Mouse (Mus musculus): ENCODE results near the gene Mpnd. TPM values are rescaled to one million over a fixed set of nuclear protein-coding genes. Genes with fewer than 3 reads are reported as not detected.
A peak's percentile ranks its signal among the peaks of the same experiment; 100 is the strongest.

The Mpnd gene
- polyA plus RNA-seq, 1 experiment: 98.3 TPM

GRCm38 (mm10) chr17:55986030-55986961 is 19.2 kb upstream of the Mpnd start, which contains the start of gene Fsd1:
Fsd1 (plus strand) TSS chr17:55986509.
- Histone ChIP-seq H3K27me3 (replicated peaks; ENCODE audit: control insufficient read depth, insufficient read depth, low read length) (no peaks in the 10 kb centered on the region), H3K27ac (ENCODE audit: insufficient read depth, low read depth, low read length) (no peak within 1 kb of the TSS), H3K4me1 (ENCODE audit: control insufficient read depth, insufficient read depth, low read length) (no peaks in the 10 kb centered on the region), H3K36me3 (ENCODE audit: control insufficient read depth, insufficient read depth, low read length) (no peaks in the 10 kb centered on the region), H3K4me3 (ENCODE audit: insufficient read depth, low read depth, low read length) (no peak within 1 kb of the TSS)
- no peak for DNase-seq
- TF ChIP-seq CTCF (conservative IDR thresholded peaks at IDR 0.05; ENCODE audit: insufficient read depth, insufficient read length, low read depth, low read length) (no peak), POLR2A (IDR thresholded peaks at IDR 0.05; ENCODE audit: low read depth, low read length) (no peak)
- 10% methylated on average over 35 of the region's 35 CpGs for WGBS

GRCm38 (mm10) chr17:55990278-55990898 is 15.1 kb upstream of the Mpnd start:
- no peak overlapping the region for H3K27ac ChIP-seq (ENCODE audit: insufficient read depth, low read depth, low read length)
- WGBS: 85% methylated on average over 8 of the region's 8 CpGs
- H3K27me3 ChIP-seq (replicated peaks; ENCODE audit: control insufficient read depth, insufficient read depth, low read length): no peaks in the 10 kb centered on the region
- no peaks in the 10 kb centered on the region for H3K36me3 ChIP-seq (ENCODE audit: control insufficient read depth, insufficient read depth, low read length)
- no peaks in the 10 kb centered on the region for H3K4me1 ChIP-seq (ENCODE audit: control insufficient read depth, insufficient read depth, low read length)
- no peak for DNase-seq
- TF ChIP-seq POLR2A (IDR thresholded peaks at IDR 0.05; ENCODE audit: low read depth, low read length) (no peak), CTCF (conservative IDR thresholded peaks at IDR 0.05; ENCODE audit: insufficient read depth, insufficient read length, low read depth, low read length) (no peak)
- H3K4me3 ChIP-seq (ENCODE audit: insufficient read depth, low read depth, low read length): no peak overlapping the region

GRCm38 (mm10) chr17:55996007-55996406 is 9.5 kb upstream of the Mpnd start:
- Histone ChIP-seq H3K27me3 (replicated peaks; ENCODE audit: control insufficient read depth, insufficient read depth, low read length) (no peaks in the 10 kb centered on the region), H3K27ac (ENCODE audit: insufficient read depth, low read depth, low read length) (no peak overlapping the region), H3K36me3 (ENCODE audit: control insufficient read depth, insufficient read depth, low read length) (no peaks in the 10 kb centered on the region), H3K4me1 (ENCODE audit: control insufficient read depth, insufficient read depth, low read length) (no peaks in the 10 kb centered on the region), H3K4me3 (ENCODE audit: insufficient read depth, low read depth, low read length) (no peak overlapping the region)
- 48% methylated on average over 15 of the region's 15 CpGs for WGBS
- DNase-seq: peak; percentile 89
- TF ChIP-seq CTCF (conservative IDR thresholded peaks at IDR 0.05; ENCODE audit: insufficient read depth, insufficient read length, low read depth, low read length) (no peak), POLR2A (IDR thresholded peaks at IDR 0.05; ENCODE audit: low read depth, low read length) (no peak)

- H3K4me3 ChIP-seq (ENCODE audit: insufficient read depth, low read depth, low read length): no peak overlapping the region
- H3K27me3 ChIP-seq (replicated peaks; ENCODE audit: control insufficient read depth, insufficient read depth, low read length): no peaks in the 10 kb centered on the region
- H3K36me3 ChIP-seq (ENCODE audit: control insufficient read depth, insufficient read depth, low read length): no peaks in the 10 kb centered on the region
- DNase-seq: no peak
- TF ChIP-seq POLR2A (IDR thresholded peaks at IDR 0.05; ENCODE audit: low read depth, low read length) (no peak), CTCF (conservative IDR thresholded peaks at IDR 0.05; ENCODE audit: insufficient read depth, insufficient read length, low read depth, low read length) (no peak)
- no peaks in the 10 kb centered on the region for H3K4me1 ChIP-seq (ENCODE audit: control insufficient read depth, insufficient read depth, low read length)
- no peak overlapping the region for H3K27ac ChIP-seq (ENCODE audit: insufficient read depth, low read depth, low read length)
- WGBS: 35% methylated on average over 30 of the region's 30 CpGs
These were observed 5.6 kb upstream of the Mpnd start for GRCm38 (mm10) chr17:55999794-56000499.

- Histone ChIP-seq H3K27ac (ENCODE audit: insufficient read depth, low read depth, low read length) (no peak overlapping the region), H3K4me3 (ENCODE audit: insufficient read depth, low read depth, low read length) (no peak overlapping the region), H3K36me3 (ENCODE audit: control insufficient read depth, insufficient read depth, low read length) (no peaks in the 10 kb centered on the region), H3K4me1 (ENCODE audit: control insufficient read depth, insufficient read depth, low read length) (peaks cover 3% of the 10 kb centered on the region; the same call in 1 of the 2 replicates), H3K27me3 (replicated peaks; ENCODE audit: control insufficient read depth, insufficient read depth, low read length) (no peaks in the 10 kb centered on the region)
- 79% methylated on average over 3 of the region's 3 CpGs for WGBS
- no peak for DNase-seq
- TF ChIP-seq POLR2A (IDR thresholded peaks at IDR 0.05; ENCODE audit: low read depth, low read length) (no peak), CTCF (conservative IDR thresholded peaks at IDR 0.05; ENCODE audit: insufficient read depth, insufficient read length, low read depth, low read length) (no peak)
These were observed 2.5 kb upstream of the Mpnd start for GRCm38 (mm10) chr17:56003000-56003399.

GRCm38 (mm10) chr17:56006956-56007355 is 1.4 kb downstream of the Mpnd start:
- peak; percentile 63 for DNase-seq
- H3K4me3 ChIP-seq (ENCODE audit: insufficient read depth, low read depth, low read length): no peak overlapping the region
- no peak overlapping the region for H3K27ac ChIP-seq (ENCODE audit: insufficient read depth, low read depth, low read length)
- H3K4me1 ChIP-seq (ENCODE audit: control insufficient read depth, insufficient read depth, low read length): peaks cover 3% of the 10 kb centered on the region; the same call in 1 of the 2 replicates
- 34% methylated on average over 10 of the region's 10 CpGs for WGBS
- H3K27me3 ChIP-seq (replicated peaks; ENCODE audit: control insufficient read depth, insufficient read depth, low read length): no peaks in the 10 kb centered on the region
- H3K36me3 ChIP-seq (ENCODE audit: control insufficient read depth, insufficient read depth, low read length): no peaks in the 10 kb centered on the region
- TF ChIP-seq CTCF (conservative IDR thresholded peaks at IDR 0.05; ENCODE audit: insufficient read depth, insufficient read length, low read depth, low read length) (no peak), POLR2A (IDR thresholded peaks at IDR 0.05; ENCODE audit: low read depth, low read length) (no peak)

All from kidney, adult 2 months (tissue).